Mouse (Mus musculus): ENCODE measurements around the gene Alk. TPM values are rescaled to one million over a fixed set of nuclear protein-coding genes. Genes with fewer than 3 reads are reported as not detected.
A peak's percentile ranks its signal among the peaks of the same experiment; 100 is the strongest.

Gene Alk
- polyA plus RNA-seq, 1 experiment from 2014 or later, result 0.17 TPM

DNA sequence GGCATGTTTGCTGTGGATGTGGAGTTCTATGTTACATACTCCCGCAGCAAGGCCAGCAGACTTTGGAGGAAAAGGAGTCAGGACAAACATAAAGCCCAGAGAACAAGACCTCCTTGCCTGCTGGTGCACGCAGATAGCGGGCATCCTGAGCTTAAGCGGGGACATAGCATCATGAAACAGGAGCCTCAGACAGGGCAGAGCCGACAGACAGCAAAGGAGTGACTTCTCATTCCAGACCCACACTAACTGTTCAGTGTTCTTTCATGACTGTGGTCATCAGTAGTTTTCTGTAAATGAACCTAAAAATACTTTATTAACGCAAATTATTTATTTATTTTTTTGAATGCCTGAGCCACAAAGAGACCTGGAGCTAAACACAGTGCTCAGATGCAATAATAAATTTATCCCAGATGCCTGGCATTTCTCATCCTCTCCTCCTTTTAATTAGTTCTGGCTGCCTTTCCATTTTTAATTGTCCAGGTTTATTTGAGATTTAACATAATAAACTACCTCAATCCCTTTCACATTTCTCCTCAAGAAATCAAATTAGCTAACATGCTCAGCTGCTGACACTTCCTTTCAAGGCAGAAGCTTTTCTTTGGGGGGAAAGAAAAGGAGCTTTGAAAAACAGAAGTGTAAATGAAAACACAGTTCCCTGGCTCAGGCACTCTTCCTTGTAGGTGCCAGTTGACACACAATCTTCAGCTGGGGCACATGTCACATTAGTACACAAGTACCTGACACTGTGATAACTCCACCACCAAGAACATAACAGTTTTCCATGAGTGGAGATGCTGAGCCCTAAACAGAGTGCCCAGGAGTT, 311.8 kb downstream of the Alk start:
- H3K4me3 ChIP-seq (ENCODE audit: low read depth, low read length), result no peak overlapping the region
- H3K4me2 ChIP-seq (replicated peaks; ENCODE audit: low read depth), result no peak overlapping the region
- no peaks in the 10 kb centered on the region for H3K4me1 ChIP-seq (replicated peaks; ENCODE audit: control insufficient read depth, insufficient read depth, low read length)
- no peak overlapping the region for H3K9ac ChIP-seq (ENCODE audit: low read depth, low read length)
- WGBS, result 82% methylated on average over 6 of the region's 6 CpGs
- H3K36me3 ChIP-seq (ENCODE audit: control insufficient read depth, insufficient read depth), result no peaks in the 10 kb centered on the region
- H3K9me3 ChIP-seq (ENCODE audit: control insufficient read depth), result no peaks in the 10 kb centered on the region
- H3K27ac ChIP-seq (ENCODE audit: low read depth, low read length), result no peak overlapping the region
- H3K27me3 ChIP-seq (replicated peaks; ENCODE audit: control insufficient read depth, insufficient read depth, low read length), result no peaks in the 10 kb centered on the region
- no peak for TF ChIP-seq CTCF (IDR thresholded peaks at IDR 0.05; ENCODE audit: low read depth)
- no peak for ATAC-seq

DNA sequence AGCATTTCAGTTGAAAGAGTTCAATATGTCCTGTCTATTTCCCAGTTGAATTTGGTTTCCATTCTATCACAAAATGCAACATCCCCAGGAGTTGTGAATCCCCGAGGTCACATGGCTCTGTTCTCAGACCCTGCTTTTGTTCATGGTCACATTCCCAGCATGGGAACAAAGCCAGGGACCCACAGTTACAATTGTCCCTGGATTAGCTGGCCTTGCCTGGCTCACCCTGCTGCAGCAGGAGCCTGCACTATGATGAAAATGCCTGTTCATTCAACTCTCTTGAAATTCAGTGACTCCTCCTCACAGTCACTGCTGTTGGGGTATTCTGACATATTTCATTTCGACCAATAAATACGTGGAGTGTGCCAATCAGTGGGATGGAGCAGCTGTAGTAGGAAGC, 318.5 kb downstream of the Alk start:
- no peak for ATAC-seq
- H3K36me3 ChIP-seq (ENCODE audit: control insufficient read depth, insufficient read depth), result no peaks in the 10 kb centered on the region
- no peak overlapping the region for H3K4me3 ChIP-seq (ENCODE audit: low read depth, low read length)
- H3K9me3 ChIP-seq (ENCODE audit: control insufficient read depth), result no peaks in the 10 kb centered on the region
- H3K9ac ChIP-seq (ENCODE audit: low read depth, low read length), result no peak overlapping the region
- H3K4me1 ChIP-seq (replicated peaks; ENCODE audit: control insufficient read depth, insufficient read depth, low read length), result no peaks in the 10 kb centered on the region
- H3K27me3 ChIP-seq (replicated peaks; ENCODE audit: control insufficient read depth, insufficient read depth, low read length), result no peaks in the 10 kb centered on the region
- H3K4me2 ChIP-seq (replicated peaks; ENCODE audit: low read depth), result no peak overlapping the region
- no peak overlapping the region for H3K27ac ChIP-seq (ENCODE audit: low read depth, low read length)
- WGBS, result 66% methylated on average over 3 of the region's 3 CpGs
- no peak for TF ChIP-seq CTCF (IDR thresholded peaks at IDR 0.05; ENCODE audit: low read depth)

DNA sequence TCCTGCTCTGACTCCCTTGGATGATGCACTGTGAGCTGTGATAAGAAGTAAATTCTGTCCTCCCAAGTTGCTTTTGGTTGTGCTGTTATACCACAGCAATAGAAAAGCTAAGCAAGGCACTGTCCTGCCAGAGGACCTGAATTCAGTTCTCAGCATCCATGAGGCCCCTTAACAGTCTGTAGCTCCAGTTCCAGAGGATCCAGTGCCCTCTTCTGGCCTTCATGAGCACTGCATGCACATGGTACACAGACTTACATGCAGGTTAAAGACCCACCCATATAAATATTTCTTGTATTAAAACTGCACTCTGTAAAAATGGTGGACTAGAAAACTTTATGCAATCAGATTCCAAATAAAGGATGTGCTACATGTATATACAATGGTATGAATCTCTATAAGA, 326.1 kb downstream of the Alk start:
- H3K9ac ChIP-seq (ENCODE audit: low read depth, low read length), result no peak overlapping the region
- H3K4me2 ChIP-seq (replicated peaks; ENCODE audit: low read depth), result no peak overlapping the region
- no peaks in the 10 kb centered on the region for H3K27me3 ChIP-seq (replicated peaks; ENCODE audit: control insufficient read depth, insufficient read depth, low read length)
- no peak overlapping the region for H3K27ac ChIP-seq (ENCODE audit: low read depth, low read length)
- peak; percentile 27 for TF ChIP-seq CTCF (IDR thresholded peaks at IDR 0.05; ENCODE audit: low read depth)
- no peaks in the 10 kb centered on the region for H3K4me1 ChIP-seq (replicated peaks; ENCODE audit: control insufficient read depth, insufficient read depth, low read length)
- ATAC-seq, result no peak
- H3K36me3 ChIP-seq (ENCODE audit: control insufficient read depth, insufficient read depth), result no peaks in the 10 kb centered on the region
- H3K4me3 ChIP-seq (ENCODE audit: low read depth, low read length), result no peak overlapping the region
- no peaks in the 10 kb centered on the region for H3K9me3 ChIP-seq (ENCODE audit: control insufficient read depth)

DNA sequence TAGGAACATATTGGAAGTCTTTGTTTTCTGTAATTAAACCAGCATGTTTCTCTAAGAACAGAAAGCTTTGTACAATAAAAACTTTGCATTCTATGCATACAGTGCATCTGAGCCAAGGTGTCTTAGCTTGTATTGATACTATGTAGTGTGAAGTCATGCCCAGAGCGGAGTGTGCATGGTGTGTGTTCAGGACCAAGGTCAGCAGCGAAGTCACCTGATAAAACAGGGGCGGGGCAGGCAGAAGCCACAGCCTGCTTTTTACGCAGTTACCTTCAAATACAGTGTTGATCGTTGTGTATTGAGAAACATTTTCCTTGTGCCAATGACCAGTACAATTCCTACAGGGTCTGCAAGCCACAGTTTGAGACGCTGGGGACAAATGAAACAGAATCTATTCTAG, 327.6 kb downstream of the Alk start:
- TF ChIP-seq CTCF (IDR thresholded peaks at IDR 0.05; ENCODE audit: low read depth), result no peak
- Histone ChIP-seq H3K36me3 (ENCODE audit: control insufficient read depth, insufficient read depth) (no peaks in the 10 kb centered on the region), H3K4me2 (replicated peaks; ENCODE audit: low read depth) (no peak overlapping the region), H3K27me3 (replicated peaks; ENCODE audit: control insufficient read depth, insufficient read depth, low read length) (no peaks in the 10 kb centered on the region), H3K9me3 (ENCODE audit: control insufficient read depth) (no peaks in the 10 kb centered on the region), H3K27ac (ENCODE audit: low read depth, low read length) (no peak overlapping the region), H3K4me1 (replicated peaks; ENCODE audit: control insufficient read depth, insufficient read depth, low read length) (no peaks in the 10 kb centered on the region), H3K9ac (ENCODE audit: low read depth, low read length) (no peak overlapping the region), H3K4me3 (ENCODE audit: low read depth, low read length) (no peak overlapping the region)
- 69% methylated on average over 6 of the region's 6 CpGs for WGBS
- no peak for ATAC-seq

DNA sequence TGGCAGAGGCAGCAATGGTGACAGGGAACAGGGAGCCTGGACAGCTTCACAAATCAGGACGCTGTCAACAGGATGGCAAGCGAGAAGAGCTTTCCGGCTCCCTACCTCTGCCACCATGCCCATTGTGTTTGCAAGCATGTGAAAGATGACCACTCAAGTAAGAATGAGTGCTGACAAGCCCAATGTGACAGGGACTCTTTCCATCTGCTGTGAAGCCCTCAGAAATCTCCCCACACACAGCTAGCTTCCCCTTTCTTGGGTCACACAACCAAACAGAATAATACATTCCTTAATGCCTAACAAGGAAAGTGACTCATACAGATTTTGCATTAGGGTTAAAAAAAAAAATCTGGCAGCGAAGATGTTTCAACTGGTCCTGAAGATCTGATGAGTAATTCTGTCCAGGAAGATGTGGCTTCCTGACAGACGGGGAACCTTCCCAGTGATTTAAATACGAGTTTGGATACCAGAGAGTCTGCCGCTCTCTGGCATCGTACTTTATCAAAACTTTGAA, 329.0 kb downstream of the Alk start:
- ATAC-seq, result no peak
- Histone ChIP-seq H3K27me3 (replicated peaks; ENCODE audit: control insufficient read depth, insufficient read depth, low read length) (no peaks in the 10 kb centered on the region), H3K4me2 (replicated peaks; ENCODE audit: low read depth) (no peak overlapping the region), H3K9ac (ENCODE audit: low read depth, low read length) (no peak overlapping the region), H3K4me1 (replicated peaks; ENCODE audit: control insufficient read depth, insufficient read depth, low read length) (no peaks in the 10 kb centered on the region), H3K9me3 (ENCODE audit: control insufficient read depth) (no peaks in the 10 kb centered on the region), H3K4me3 (ENCODE audit: low read depth, low read length) (no peak overlapping the region), H3K27ac (ENCODE audit: low read depth, low read length) (no peak overlapping the region), H3K36me3 (ENCODE audit: control insufficient read depth, insufficient read depth) (no peaks in the 10 kb centered on the region)
- no peak for TF ChIP-seq CTCF (IDR thresholded peaks at IDR 0.05; ENCODE audit: low read depth)
- WGBS, result 61% methylated on average over 8 of the region's 8 CpGs

DNA sequence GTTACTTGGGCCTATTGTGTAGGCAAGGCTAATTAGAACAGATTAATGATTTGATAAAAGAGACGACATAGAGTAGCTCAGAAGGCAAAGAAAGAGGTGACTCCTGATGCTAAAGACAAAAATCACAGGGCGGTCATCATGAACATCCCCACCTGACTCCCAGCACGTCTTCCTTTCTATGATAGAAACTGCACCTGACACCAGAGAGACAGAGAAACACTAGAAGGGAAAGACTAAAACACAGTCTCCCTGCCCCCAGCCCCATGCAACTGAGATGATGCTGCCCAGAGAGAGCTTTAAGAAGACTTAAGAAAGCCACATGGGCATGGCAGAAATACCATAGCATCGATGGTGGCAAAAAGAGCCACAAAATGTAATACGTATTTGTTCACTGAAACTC, 330.2 kb downstream of the Alk start:
- no peaks in the 10 kb centered on the region for H3K27me3 ChIP-seq (replicated peaks; ENCODE audit: control insufficient read depth, insufficient read depth, low read length)
- WGBS, result 86% methylated on average over 5 of the region's 5 CpGs
- no peak overlapping the region for H3K27ac ChIP-seq (ENCODE audit: low read depth, low read length)
- no peak for TF ChIP-seq CTCF (IDR thresholded peaks at IDR 0.05; ENCODE audit: low read depth)
- no peak overlapping the region for H3K9ac ChIP-seq (ENCODE audit: low read depth, low read length)
- H3K4me2 ChIP-seq (replicated peaks; ENCODE audit: low read depth), result no peak overlapping the region
- no peak for ATAC-seq
- no peaks in the 10 kb centered on the region for H3K4me1 ChIP-seq (replicated peaks; ENCODE audit: control insufficient read depth, insufficient read depth, low read length)
- no peaks in the 10 kb centered on the region for H3K9me3 ChIP-seq (ENCODE audit: control insufficient read depth)
- H3K4me3 ChIP-seq (ENCODE audit: low read depth, low read length), result no peak overlapping the region
- no peaks in the 10 kb centered on the region for H3K36me3 ChIP-seq (ENCODE audit: control insufficient read depth, insufficient read depth)

Measured in intestine, postnatal 0 days (tissue).